Mouse (Mus musculus): Measurements from ENCODE around the gene Wscd2.

GRCm38 (mm10) chr5:113619151-113619550, 129.0 kb downstream of the Wscd2 start:
- TF ChIP-seq CTCF (IDR thresholded peaks at IDR 0.05; ENCODE audit: low read depth), result no peak
- no peak for TF ChIP-seq EP300 (IDR thresholded peaks at IDR 0.05; ENCODE audit: low read depth)
